Mouse (Mus musculus): ENCODE data around the gene Tmco4.

DNA sequence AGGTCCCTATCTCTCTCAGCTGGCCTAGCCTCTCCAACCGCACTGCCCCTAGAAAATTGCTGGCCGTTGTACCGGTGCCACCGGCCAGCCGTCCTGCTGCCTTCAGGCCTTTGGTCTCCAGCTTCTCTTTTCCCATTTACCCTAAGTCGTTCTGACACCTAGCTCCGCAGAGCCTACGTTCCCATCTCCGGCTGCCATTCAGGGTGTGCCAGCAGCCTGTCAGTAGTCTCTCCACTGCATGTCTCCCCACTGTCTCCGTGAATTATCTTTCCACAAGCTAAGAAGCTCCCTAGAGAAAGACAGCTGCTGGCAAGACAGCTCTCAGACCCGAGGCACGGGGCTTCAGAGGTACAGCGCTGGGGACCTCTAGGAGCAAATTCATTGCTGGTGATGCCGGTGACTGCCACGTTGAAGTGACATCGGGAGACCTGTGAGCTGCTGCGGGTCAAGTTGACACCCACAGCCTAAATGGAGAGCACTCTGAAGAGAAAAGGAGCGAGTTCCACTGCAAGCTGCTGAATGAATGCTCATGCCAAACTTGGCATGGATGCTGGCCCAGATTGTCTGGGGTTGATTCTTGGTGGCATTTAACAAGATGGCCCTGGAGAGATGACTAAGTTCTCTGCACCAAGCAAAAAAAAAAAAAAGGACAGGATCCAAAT lies 108.7 kb downstream of the Tmco4 start:
- TF ChIP-seq POLR2A (IDR thresholded peaks at IDR 0.05; ENCODE audit: insufficient read depth, low read depth, low read length) (no peak), CTCF (IDR thresholded peaks at IDR 0.05; ENCODE audit: insufficient read depth, low read depth, low read length) (no peak)

Measured in olfactory bulb, adult 2 months (tissue).